Mouse (Mus musculus): ENCODE results near the gene Gabpb2. TPM values are rescaled to one million over a fixed set of nuclear protein-coding genes. Genes with fewer than 3 reads are reported as not detected.
A peak's percentile ranks its signal among the peaks of the same experiment; 100 is the strongest.

Gene Gabpb2
- total and polyA plus RNA-seq, 2 experiments from 2014 or later, result 1.6 to 6.5 TPM

DNA sequence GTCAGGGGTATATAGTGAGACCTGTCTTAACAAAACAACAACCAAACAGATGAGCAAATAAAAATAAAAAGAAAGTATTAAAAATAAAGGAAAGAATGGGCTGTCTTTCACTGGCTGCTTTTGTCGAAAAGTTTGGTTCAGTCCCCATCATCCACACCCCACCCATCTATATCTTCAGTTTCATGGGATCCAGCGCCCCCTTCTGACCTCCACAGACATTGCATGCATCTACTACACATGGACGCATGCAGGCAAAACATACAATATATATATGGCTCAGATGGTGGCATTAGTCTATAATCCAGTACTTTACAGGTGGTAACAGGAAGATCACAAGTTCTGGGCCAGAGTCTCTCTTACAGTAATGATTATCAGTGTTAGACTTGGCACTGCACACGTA is 63.8 kb downstream of the Gabpb2 start:
- ATAC-seq (ENCODE audit: low FRiP score) (no peak), DNase-seq (ENCODE audit: low spot score) (no peak)
- Histone ChIP-seq H3K4me1 (ENCODE audit: insufficient read depth, low read length) (no peaks in the 10 kb centered on the region), H3K9ac (replicated peaks; ENCODE audit: low read length, poor library complexity, severe bottlenecking) (no peak overlapping the region), H3K4me3 (ENCODE audit: low read depth, low read length) (no peak overlapping the region), H3K36me3 (ENCODE audit: insufficient read depth, low read length) (no peaks in the 10 kb centered on the region), H3K27ac (ENCODE audit: low read depth, low read length) (no peak overlapping the region), H3K9me3 (ENCODE audit: low read length) (no peaks in the 10 kb centered on the region), H3K27me3 (ENCODE audit: insufficient read depth, low read length) (no peaks in the 10 kb centered on the region), H3K4me2 (ENCODE audit: low read depth, low read length, poor library complexity, severe bottlenecking) (no peak overlapping the region)
- peak; percentile 62 for TF ChIP-seq CTCF (IDR thresholded peaks at IDR 0.05)
- WGBS, result 55% methylated on average over 4 of the region's 4 CpGs

GRCm38 (mm10) chr3:95147924-95148323 is 69.8 kb downstream of the Gabpb2 start:
- TF ChIP-seq CTCF (IDR thresholded peaks at IDR 0.05), result no peak
- no peak for DNase-seq (ENCODE audit: low spot score)
- 43% methylated on average over 3 of the region's 3 CpGs for WGBS

GRCm38 (mm10) chr3:95142617-95143011 is 75.1 kb downstream of the Gabpb2 start:
- peak; percentile 58; the same call in 1 of the 2 replicates for ATAC-seq (ENCODE audit: low FRiP score)
- no peaks in the 10 kb centered on the region for H3K4me1 ChIP-seq (ENCODE audit: insufficient read depth, low read length)
- H3K9ac ChIP-seq (replicated peaks; ENCODE audit: low read length, poor library complexity, severe bottlenecking), result no peak overlapping the region
- no peak overlapping the region for H3K4me2 ChIP-seq (ENCODE audit: low read depth, low read length, poor library complexity, severe bottlenecking)
- H3K27me3 ChIP-seq (ENCODE audit: insufficient read depth, low read length), result no peaks in the 10 kb centered on the region
- no peak overlapping the region for H3K4me3 ChIP-seq (ENCODE audit: low read depth, low read length)
- TF ChIP-seq CTCF (IDR thresholded peaks at IDR 0.05), result peak; percentile 92
- no peaks in the 10 kb centered on the region for H3K9me3 ChIP-seq (ENCODE audit: low read length)
- peak; percentile 71 for DNase-seq (ENCODE audit: low spot score)
- WGBS, result 14% methylated on average over 5 of the region's 5 CpGs
- no peak overlapping the region for H3K27ac ChIP-seq (ENCODE audit: low read depth, low read length)
- H3K36me3 ChIP-seq (ENCODE audit: insufficient read depth, low read length), result peaks cover 14% of the 10 kb centered on the region

More at GRCm38 (mm10) chr3:95147924-95148323, 69.8 kb downstream of the Gabpb2 start:
- no peaks in the 10 kb centered on the region for H3K9me3 ChIP-seq (ENCODE audit: low read length)
- H3K36me3 ChIP-seq (ENCODE audit: insufficient read depth, low read length), result no peaks in the 10 kb centered on the region
- H3K4me2 ChIP-seq (ENCODE audit: low read depth, low read length, poor library complexity, severe bottlenecking), result no peak overlapping the region
- H3K4me3 ChIP-seq (ENCODE audit: low read depth, low read length), result no peak overlapping the region
- H3K9ac ChIP-seq (replicated peaks; ENCODE audit: low read length, poor library complexity, severe bottlenecking), result no peak overlapping the region
- H3K27ac ChIP-seq (ENCODE audit: low read depth, low read length), result no peak overlapping the region
- no peaks in the 10 kb centered on the region for H3K4me1 ChIP-seq (ENCODE audit: insufficient read depth, low read length)
- no peaks in the 10 kb centered on the region for H3K27me3 ChIP-seq (ENCODE audit: insufficient read depth, low read length)
- no peak for ATAC-seq (ENCODE audit: low FRiP score)

- 87% methylated on average over 10 of the region's 10 CpGs for WGBS
- H3K4me1 ChIP-seq (ENCODE audit: insufficient read depth, low read length), result no peaks in the 10 kb centered on the region
- no peak within 1 kb of the TSS for H3K4me2 ChIP-seq (ENCODE audit: low read depth, low read length, poor library complexity, severe bottlenecking)
- no peak; the same call in 1 of the 2 replicates for ATAC-seq (ENCODE audit: low FRiP score)
- no peaks in the 10 kb centered on the region for H3K9me3 ChIP-seq (ENCODE audit: low read length)
- peaks cover 14% of the 10 kb centered on the region for H3K36me3 ChIP-seq (ENCODE audit: insufficient read depth, low read length)
- H3K9ac ChIP-seq (replicated peaks; ENCODE audit: low read length, poor library complexity, severe bottlenecking), result no peak within 1 kb of the TSS
- no peaks in the 10 kb centered on the region for H3K27me3 ChIP-seq (ENCODE audit: insufficient read depth, low read length)
- TF ChIP-seq CTCF (IDR thresholded peaks at IDR 0.05), result no peak
- H3K27ac ChIP-seq (ENCODE audit: low read depth, low read length), result no peak within 1 kb of the TSS
- H3K4me3 ChIP-seq (ENCODE audit: low read depth, low read length), result no peak within 1 kb of the TSS
- DNase-seq (ENCODE audit: low spot score), result no peak
These were observed 75.6 kb downstream of the Gabpb2 start, which contains the start of gene Tnfaip8l2 for GRCm38 (mm10) chr3:95141952-95142616. Gene Tnfaip8l2, minus strand, starts transcription at chr3:95142360.

DNA sequence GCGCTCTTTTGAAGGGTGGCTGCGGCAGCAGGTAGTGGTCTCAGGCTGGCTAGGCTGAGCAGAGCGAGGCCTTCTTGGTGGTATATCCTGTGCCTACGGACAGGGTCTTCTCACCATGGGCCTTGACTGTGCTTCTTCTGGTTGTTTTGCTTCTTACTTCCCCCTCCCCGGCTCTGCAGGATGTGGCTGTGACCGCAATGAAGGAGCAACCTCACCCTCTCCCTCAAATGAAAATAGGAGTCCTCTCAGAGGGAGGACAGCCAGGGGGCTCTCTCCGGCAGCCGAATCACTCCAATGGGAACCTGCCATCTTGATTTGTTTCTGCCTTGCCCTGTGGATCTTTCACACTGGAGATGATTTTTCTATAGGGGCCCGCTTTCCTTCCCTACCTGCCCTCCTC is 76.2 kb downstream of the Gabpb2 start:
- no peak for TF ChIP-seq CTCF (IDR thresholded peaks at IDR 0.05)
- Histone ChIP-seq H3K9me3 (ENCODE audit: low read length) (no peaks in the 10 kb centered on the region), H3K4me2 (ENCODE audit: low read depth, low read length, poor library complexity, severe bottlenecking) (no peak overlapping the region), H3K36me3 (ENCODE audit: insufficient read depth, low read length) (peaks cover 14% of the 10 kb centered on the region), H3K27ac (ENCODE audit: low read depth, low read length) (no peak overlapping the region), H3K4me1 (ENCODE audit: insufficient read depth, low read length) (no peaks in the 10 kb centered on the region), H3K27me3 (ENCODE audit: insufficient read depth, low read length) (no peaks in the 10 kb centered on the region), H3K9ac (replicated peaks; ENCODE audit: low read length, poor library complexity, severe bottlenecking) (no peak overlapping the region), H3K4me3 (ENCODE audit: low read depth, low read length) (no peak overlapping the region)
- WGBS, result 97% methylated on average over 9 of the region's 9 CpGs
- no peak for DNase-seq (ENCODE audit: low spot score)
- ATAC-seq (ENCODE audit: low FRiP score), result no peak

GRCm38 (mm10) chr3:95140795-95141194 is 76.9 kb downstream of the Gabpb2 start:
- Histone ChIP-seq H3K9ac (replicated peaks; ENCODE audit: low read length, poor library complexity, severe bottlenecking) (no peak overlapping the region), H3K27ac (ENCODE audit: low read depth, low read length) (no peak overlapping the region), H3K9me3 (ENCODE audit: low read length) (no peaks in the 10 kb centered on the region), H3K4me1 (ENCODE audit: insufficient read depth, low read length) (no peaks in the 10 kb centered on the region), H3K27me3 (ENCODE audit: insufficient read depth, low read length) (no peaks in the 10 kb centered on the region), H3K36me3 (ENCODE audit: insufficient read depth, low read length) (peaks cover 14% of the 10 kb centered on the region), H3K4me3 (ENCODE audit: low read depth, low read length) (no peak overlapping the region), H3K4me2 (ENCODE audit: low read depth, low read length, poor library complexity, severe bottlenecking) (no peak overlapping the region)
- ATAC-seq (ENCODE audit: low FRiP score), result no peak
- TF ChIP-seq CTCF (IDR thresholded peaks at IDR 0.05), result no peak
- 79% methylated on average over 6 of the region's 6 CpGs for WGBS
- no peak for DNase-seq (ENCODE audit: low spot score)
